Mouse (Mus musculus) brown adipose tissue, adult 24 weeks (tissue): ENCODE results near the gene Agxt2. TPM values are rescaled to one million over a fixed set of nuclear protein-coding genes. Genes with fewer than 3 reads are reported as not detected.

Experiments
- H3K27ac ChIP-seq: fragments of 200-500 bp; replicated peaks from 2 replicates; pipeline ENCODE4 v1.5.1; 2012; ENCODE audit warnings: low read depth, mild to moderate bottlenecking, low read length
- H3K4me1 ChIP-seq: fragments of 200-500 bp; 2 replicates; pipeline ENCODE4 v1.6.1; 2012; ENCODE audit warnings: low read length, mixed read lengths; ENCODE audit not compliant: control insufficient read depth, insufficient read depth, insufficient read length
- H3K4me3 ChIP-seq: fragments of 200-500 bp; 2 replicates; pipeline ENCODE4 v1.5.1; 2012; ENCODE audit warnings: low read depth, mild to moderate bottlenecking, low read length, moderate library complexity; ENCODE audit not compliant: insufficient read depth
- polyA plus RNA-seq: library from polyadenylated mRNA; stranded (reverse); fragments of >200 nt; gene quantifications from 2 replicates; pipeline ENCODE4 v1.2.4, GENCODE M21; 2012; ENCODE audit not compliant: missing spikeins, insufficient read depth, insufficient read length

Agxt2 gene
- polyA plus RNA-seq, 1 experiment, result not detected

GRCm38 (mm10) chr15:10400415-10400814 lies 42.1 kb downstream of the Agxt2 start:
- H3K4me3 ChIP-seq, result no peak overlapping the region
- no peaks in the 10 kb centered on the region for H3K4me1 ChIP-seq
- no peak overlapping the region for H3K27ac ChIP-seq

- no peak overlapping the region for H3K4me3 ChIP-seq
Measured at GRCm38 (mm10) chr15:10409842-10410241, 51.5 kb downstream of the Agxt2 start.

GRCm38 (mm10) chr15:10410881-10411280 lies 52.5 kb downstream of the Agxt2 start:
- no peak overlapping the region for H3K27ac ChIP-seq
- no peak overlapping the region for H3K4me3 ChIP-seq
- H3K4me1 ChIP-seq, result no peaks in the 10 kb centered on the region

More at GRCm38 (mm10) chr15:10409842-10410241, 51.5 kb downstream of the Agxt2 start:
- Histone ChIP-seq H3K4me1 (no peaks in the 10 kb centered on the region), H3K27ac (no peak overlapping the region)

GRCm38 (mm10) chr15:10413656-10414055 lies 55.3 kb downstream of the Agxt2 start:
- Histone ChIP-seq H3K4me3 (no peak overlapping the region), H3K27ac (no peak overlapping the region), H3K4me1 (no peaks in the 10 kb centered on the region)

GRCm38 (mm10) chr15:10421138-10421784 lies 62.9 kb downstream of the Agxt2 start:
- Histone ChIP-seq H3K4me1 (no peaks in the 10 kb centered on the region), H3K27ac (no peak overlapping the region), H3K4me3 (no peak overlapping the region)

- Histone ChIP-seq H3K4me1 (no peaks in the 10 kb centered on the region), H3K27ac (no peak overlapping the region), H3K4me3 (no peak overlapping the region)
Measured at GRCm38 (mm10) chr15:10421785-10422144, 63.4 kb downstream of the Agxt2 start.

GRCm38 (mm10) chr15:10426124-10426523 lies 67.8 kb downstream of the Agxt2 start:
- H3K27ac ChIP-seq, result no peak overlapping the region
- no peak overlapping the region for H3K4me3 ChIP-seq
- no peaks in the 10 kb centered on the region for H3K4me1 ChIP-seq

GRCm38 (mm10) chr15:10426545-10427266 lies 68.4 kb downstream of the Agxt2 start:
- H3K4me1 ChIP-seq, result no peaks in the 10 kb centered on the region
- no peak overlapping the region for H3K4me3 ChIP-seq
- H3K27ac ChIP-seq, result no peak overlapping the region

- no peaks in the 10 kb centered on the region for H3K4me1 ChIP-seq
- no peak overlapping the region for H3K27ac ChIP-seq
- no peak overlapping the region for H3K4me3 ChIP-seq
Measured at GRCm38 (mm10) chr15:10436893-10437292, 78.6 kb downstream of the Agxt2 start.

- Histone ChIP-seq H3K27ac (no peak overlapping the region), H3K4me3 (no peak overlapping the region), H3K4me1 (no peaks in the 10 kb centered on the region)
Measured at GRCm38 (mm10) chr15:10439963-10440362, 81.6 kb downstream of the Agxt2 start.

- H3K4me3 ChIP-seq, result no peak overlapping the region
- H3K27ac ChIP-seq, result no peak overlapping the region
- H3K4me1 ChIP-seq, result no peaks in the 10 kb centered on the region
Measured at GRCm38 (mm10) chr15:10441493-10441892, 83.2 kb downstream of the Agxt2 start.

GRCm38 (mm10) chr15:10442275-10442674 lies 83.9 kb downstream of the Agxt2 start:
- Histone ChIP-seq H3K27ac (no peak overlapping the region), H3K4me1 (no peaks in the 10 kb centered on the region), H3K4me3 (no peak overlapping the region)

GRCm38 (mm10) chr15:10447102-10447501 lies 88.8 kb downstream of the Agxt2 start:
- H3K4me3 ChIP-seq, result no peak overlapping the region
- no peaks in the 10 kb centered on the region for H3K4me1 ChIP-seq
- H3K27ac ChIP-seq, result no peak overlapping the region
